ENCODE assay signal across 21 mouse cellular contexts in genomic region chr4:45267883-45268282, GRCm38 (mm10). TPM values are rescaled to one million over a fixed set of nuclear protein-coding genes. Genes with fewer than 3 reads are reported as not detected.
A peak's percentile ranks its signal among the peaks of the same experiment; 100 is the strongest.
DNase-seq lines count a peak whose midpoint lies in the region; ATAC-seq lines count a peak whose summit lies in the region.
"Had no signal": no experiment of that assay in that cellular context is flagged by ENCODE, and none has a peak within 500 bp of the region (broad histone marks: within the 10 kb centered on the region; RNA-seq: fewer than 3 reads in every experiment).

No protein-coding gene starts in this region.

- peak overlapping the region; percentile 62; the same call in 1 of the 2 replicates for H3K27ac ChIP-seq in liver, embryonic 12.5 days
- no peak overlapping the region for H3K27ac ChIP-seq in intestine, embryonic 16.5 days (ENCODE audit: low read length)
- H3K27ac ChIP-seq: forebrain, embryonic 12.5 days; heart, embryonic 13.5 days; hindbrain, embryonic 15.5 days; kidney, postnatal 0 days; layer of hippocampus, adult 2 months; limb, embryonic 15.5 days; neural tube, embryonic 13.5 days had no signal

- peaks cover 38% of the 10 kb centered on the region for H3K4me1 ChIP-seq in liver, embryonic 12.5 days
- H3K4me1 ChIP-seq in intestine, embryonic 16.5 days (ENCODE audit: control insufficient read depth, insufficient read depth, low read length) = no peaks in the 10 kb centered on the region

- WGBS in liver, embryonic 12.5 days (ENCODE audit: insufficient replicate concordance) = 17% methylated on average over 3 of the region's 3 CpGs
- WGBS in intestine, embryonic 16.5 days = 57% methylated on average over 3 of the region's 3 CpGs

- H3K4me2 ChIP-seq in liver, embryonic 12.5 days = peak overlapping the region; percentile 36
- H3K4me2 ChIP-seq in intestine, embryonic 16.5 days (ENCODE audit: low read depth, low read length) = no peak overlapping the region
- H3K4me2 ChIP-seq: forebrain, embryonic 12.5 days; heart, embryonic 13.5 days; hindbrain, embryonic 15.5 days; limb, embryonic 15.5 days; midbrain, embryonic 11.5 days; neural tube, embryonic 13.5 days had no signal

- ATAC-seq in liver, embryonic 12.5 days = peak; percentile 89
- ATAC-seq in megakaryocyte-erythroid progenitor cell, adult 5-6 weeks (replicated peaks; ENCODE audit: low FRiP score, low TSS enrichment, poor library complexity, severe bottlenecking) = peak; percentile 96
- no peak for ATAC-seq in intestine, embryonic 16.5 days
- ATAC-seq: intestine, postnatal 0 days; lung, postnatal 0 days had no signal

- H3K4me3 ChIP-seq in liver, embryonic 12.5 days = no peak overlapping the region
- no peak overlapping the region for H3K4me3 ChIP-seq in intestine, embryonic 16.5 days (ENCODE audit: low read length)
- H3K4me3 ChIP-seq: forebrain, embryonic 12.5 days; heart, embryonic 13.5 days; hindbrain, embryonic 15.5 days; layer of hippocampus, adult 2 months; limb, embryonic 15.5 days; neural tube, embryonic 13.5 days had no signal

- H3K9ac ChIP-seq in liver, embryonic 12.5 days = no peak overlapping the region
- H3K9ac ChIP-seq in intestine, embryonic 16.5 days (ENCODE audit: low read depth, low read length) = no peak overlapping the region
- H3K9ac ChIP-seq: forebrain, embryonic 12.5 days; heart, embryonic 13.5 days; hindbrain, embryonic 15.5 days; limb, embryonic 15.5 days; neural tube, embryonic 13.5 days had no signal

- no peaks in the 10 kb centered on the region for H3K9me3 ChIP-seq in liver, embryonic 12.5 days (replicated peaks)
- H3K9me3 ChIP-seq in intestine, embryonic 16.5 days (ENCODE audit: control insufficient read depth, low read length) = no peaks in the 10 kb centered on the region
- H3K9me3 ChIP-seq: forebrain, embryonic 12.5 days; heart, embryonic 13.5 days; hindbrain, embryonic 15.5 days; limb, embryonic 15.5 days; neural tube, embryonic 13.5 days had no signal

- DNase-seq in lung, postnatal 36 days = peak; percentile 23
- DNase-seq in lung, postnatal 10 days = no peak
- DNase-seq in T-cell, adult 2 months (ENCODE audit: low spot score) = peak; percentile 27
- no peak for DNase-seq in kidney, adult 9 months
- no peak for DNase-seq in Muller cell, postnatal 12 days (ENCODE audit: inconsistent ontology term)
- DNase-seq: cerebellum, adult 9-10 months; heart, adult 11 months; right cerebral cortex, adult 18-20 months had no signal

- no peaks in the 10 kb centered on the region for H3K36me3 ChIP-seq in liver, embryonic 12.5 days
- no peaks in the 10 kb centered on the region for H3K36me3 ChIP-seq in intestine, embryonic 16.5 days (ENCODE audit: control insufficient read depth, insufficient read depth, low read length)
- H3K36me3 ChIP-seq: forebrain, embryonic 12.5 days; heart, embryonic 13.5 days; hindbrain, embryonic 15.5 days; limb, embryonic 15.5 days; neural tube, embryonic 13.5 days had no signal

- no peaks in the 10 kb centered on the region for H3K27me3 ChIP-seq in liver, embryonic 12.5 days (replicated peaks)
- no peaks in the 10 kb centered on the region for H3K27me3 ChIP-seq in intestine, embryonic 16.5 days (replicated peaks; ENCODE audit: control insufficient read depth, insufficient read depth, low read length)
- H3K27me3 ChIP-seq: forebrain, embryonic 12.5 days; heart, embryonic 13.5 days; hindbrain, embryonic 15.5 days; limb, embryonic 15.5 days; neural tube, embryonic 13.5 days had no signal

RNA-seq across cellular contexts. Expression of gene Trmt10b, which starts 29.0 kb away (rescaled TPM):
- 8.7 and 8.8 TPM in 2 replicates for polyA plus RNA-seq in liver, embryonic 12.5 days (2016; fragmentation: Nextera tagmentation; extraction: Ambion mirVana)
- 10.8 and 17.8 TPM in 2 replicates for total RNA-seq in megakaryocyte-erythroid progenitor cell, adult 5-6 weeks (2014; fragmentation: Nextera tagmentation)
- total RNA-seq in megakaryocyte-erythroid progenitor cell, adult 5-6 weeks (2017) = 13.3 and 38.4 TPM in 2 replicates
- 13.0 and 15.5 TPM in 2 replicates for polyA plus RNA-seq in intestine, embryonic 16.5 days (2015; fragmentation: Nextera tagmentation; extraction: Ambion mirVana)

Comparison
In these comparisons a context has a peak if more than half of its experiments do, and no peak if none do; other contexts are left out.
1. DNase-seq: peak in lung, postnatal 36 days (single experiment) and T-cell, adult 2 months (single experiment); none in lung, postnatal 10 days (single experiment), kidney, adult 9 months (single experiment) and Muller cell, postnatal 12 days (single experiment).